Mouse (Mus musculus): ENCODE measurements around the gene Syn3.

DNA sequence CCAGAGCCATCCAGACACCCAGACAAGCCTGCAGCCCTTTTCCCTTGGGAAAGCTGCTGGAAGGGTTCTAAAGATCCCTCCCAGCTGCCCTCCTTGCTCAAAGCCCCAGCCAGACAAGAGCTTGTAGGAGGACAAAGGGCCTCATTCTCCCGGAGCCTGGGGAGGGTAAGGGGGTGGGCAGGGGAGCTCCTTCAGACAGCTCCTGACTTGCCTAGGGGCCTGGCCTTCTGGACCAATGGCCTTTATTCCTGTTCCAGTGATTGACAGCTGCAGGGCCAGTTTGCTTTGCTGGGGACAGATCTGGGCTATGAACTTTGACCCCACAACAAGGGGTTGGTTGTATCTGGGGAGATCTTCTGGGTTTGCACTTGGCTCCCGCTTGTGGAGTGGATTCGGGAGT lies 429.4 kb downstream of the Syn3 start:
- TF ChIP-seq POLR2A (IDR thresholded peaks at IDR 0.05; ENCODE audit: extremely low read depth, insufficient read depth, low read length) = no peak
- TF ChIP-seq CTCF (IDR thresholded peaks at IDR 0.05; ENCODE audit: extremely low read depth, insufficient read depth, low read length) = no peak

All from cortical plate, adult 2 months (tissue).